Mouse (Mus musculus) liver, embryonic 12.5 days (tissue): ENCODE results near the gene Kirrel3. TPM values are rescaled to one million over a fixed set of nuclear protein-coding genes. Genes with fewer than 3 reads are reported as not detected.

ENCODE experiments used
- ATAC-seq: fragments of 200-750 bp; cut with Nextera tagmentation; 2 replicates; pipeline ENCODE4 v1.8.0; 2017; ENCODE audit warnings: moderate number of reproducible peaks, mild to moderate bottlenecking, moderate library complexity
- H3K27ac ChIP-seq: fragments of 300-500 bp; sonication (generic); 2 replicates; pipeline ENCODE4 v1.5.1; 2016; ENCODE audit warnings: mild to moderate bottlenecking
- H3K27me3 ChIP-seq: fragments of 300-500 bp; sonication (generic); replicated peaks from 2 replicates; pipeline ENCODE4 v1.6.1; 2016; ENCODE audit warnings: mild to moderate bottlenecking, moderate library complexity
- H3K36me3 ChIP-seq: fragments of 300-500 bp; sonication (generic); 2 replicates; pipeline ENCODE4 v1.6.1; 2016; ENCODE audit warnings: mild to moderate bottlenecking, moderate library complexity
- H3K4me1 ChIP-seq: fragments of 300-500 bp; sonication (generic); 2 replicates; pipeline ENCODE4 v1.6.1; 2016
- H3K4me2 ChIP-seq: fragments of 300-500 bp; sonication (generic); 2 replicates; pipeline ENCODE4 v1.6.1; 2016; ENCODE audit warnings: mild to moderate bottlenecking, moderate library complexity
- H3K4me3 ChIP-seq: fragments of 300-500 bp; sonication (generic); 2 replicates; pipeline ENCODE4 v1.5.1; 2016; ENCODE audit warnings: mild to moderate bottlenecking, moderate library complexity
- H3K9ac ChIP-seq: fragments of 300-500 bp; sonication (generic); 2 replicates; pipeline ENCODE4 v1.6.1; 2016; ENCODE audit warnings: mild to moderate bottlenecking, moderate library complexity
- H3K9me3 ChIP-seq: fragments of 300-500 bp; sonication (generic); replicated peaks from 2 replicates; pipeline ENCODE4 v1.6.1; 2016; ENCODE audit warnings: mild to moderate bottlenecking, moderate library complexity
- WGBS: fragments of 180-500 bp; shearing (Covaris S2); methylation state at CpG from one replicate; pipeline ENCODE4 v1.1.7; 2016; ENCODE audit not compliant: insufficient replicate concordance; 5-methylcytosine and 5-hydroxymethylcytosine counted together
- polyA plus RNA-seq: library from polyadenylated mRNA; unstranded; fragments of >200 nt; fragmentation: Nextera tagmentation; extraction: Ambion mirVana; gene quantifications from 2 replicates; pipeline ENCODE4 v1.2.1, GENCODE M21; 2016

Gene Kirrel3
- polyA plus RNA-seq, 1 experiment from 2014 or later, result 0.46 TPM

DNA sequence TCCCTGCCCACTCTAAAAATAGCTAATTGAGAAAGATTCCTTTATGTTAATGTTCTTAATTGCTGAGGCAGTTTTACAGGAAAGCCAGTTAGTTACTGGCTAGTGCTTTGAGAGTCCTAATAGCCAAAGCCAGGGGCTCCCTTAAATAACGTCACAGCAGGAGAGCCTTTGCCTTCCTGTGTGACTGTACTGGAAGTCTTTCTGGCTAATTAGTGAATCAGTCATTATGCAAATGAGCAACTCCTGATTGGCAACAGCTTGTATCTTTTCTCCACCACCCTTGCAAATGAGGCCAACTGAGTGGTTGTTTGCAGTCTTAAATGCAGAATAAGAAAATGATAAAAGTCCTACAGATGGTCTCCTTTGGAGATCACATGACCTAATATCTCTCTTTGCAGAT, 226.3 kb downstream of the Kirrel3 start:
- H3K27me3 ChIP-seq, result peaks cover 7% of the 10 kb centered on the region; the same call in 1 of the 2 replicates
- WGBS, result 17% methylated on average over 1 of the region's 1 CpGs
- H3K27ac ChIP-seq, result no peak overlapping the region
- no peak overlapping the region for H3K9ac ChIP-seq
- H3K36me3 ChIP-seq, result no peaks in the 10 kb centered on the region
- H3K4me2 ChIP-seq, result no peak overlapping the region
- H3K4me3 ChIP-seq, result no peak overlapping the region
- ATAC-seq, result no peak
- no peaks in the 10 kb centered on the region for H3K9me3 ChIP-seq
- no peaks in the 10 kb centered on the region for H3K4me1 ChIP-seq

DNA sequence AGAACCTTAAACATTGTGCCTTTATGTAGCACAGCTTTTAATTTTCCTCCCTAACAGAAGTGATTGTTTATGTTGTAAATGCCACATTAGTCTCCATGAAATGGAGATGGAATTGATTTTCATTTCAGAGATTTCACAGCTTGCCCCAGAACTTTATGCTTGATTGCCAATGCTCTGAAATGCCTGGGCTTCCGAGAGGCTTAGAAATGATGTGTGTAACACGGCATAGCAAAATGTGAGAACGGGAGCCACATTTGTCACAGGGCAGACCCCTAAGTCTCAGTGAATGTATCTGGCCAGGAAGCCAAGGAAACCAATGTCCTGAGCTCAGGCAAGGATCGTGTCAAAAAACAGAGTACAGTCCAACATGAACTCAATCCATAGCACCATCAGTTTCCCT, 227.3 kb downstream of the Kirrel3 start:
- H3K9me3 ChIP-seq, result no peaks in the 10 kb centered on the region
- 68% methylated on average over 4 of the region's 4 CpGs for WGBS
- no peak overlapping the region for H3K4me2 ChIP-seq
- H3K27me3 ChIP-seq, result peaks cover 7% of the 10 kb centered on the region; the same call in 1 of the 2 replicates
- no peaks in the 10 kb centered on the region for H3K36me3 ChIP-seq
- ATAC-seq, result no peak
- H3K9ac ChIP-seq, result no peak overlapping the region
- H3K4me1 ChIP-seq, result no peaks in the 10 kb centered on the region
- H3K4me3 ChIP-seq, result no peak overlapping the region
- H3K27ac ChIP-seq, result no peak overlapping the region

- H3K4me2 ChIP-seq, result no peak overlapping the region
- no peak for ATAC-seq
- 66% methylated on average over 4 of the region's 4 CpGs for WGBS
These were observed 227.8 kb downstream of the Kirrel3 start for GRCm38 (mm10) chr9:34713462-34713926.

GRCm38 (mm10) chr9:34714996-34715619, 229.4 kb downstream of the Kirrel3 start:
- no peak overlapping the region for H3K27ac ChIP-seq
- H3K36me3 ChIP-seq, result no peaks in the 10 kb centered on the region
- ATAC-seq, result no peak
- 48% methylated on average over 3 of the region's 3 CpGs for WGBS
- no peak overlapping the region for H3K9ac ChIP-seq
- no peaks in the 10 kb centered on the region for H3K9me3 ChIP-seq
- H3K27me3 ChIP-seq, result peaks cover 7% of the 10 kb centered on the region; the same call in 1 of the 2 replicates
- no peak overlapping the region for H3K4me2 ChIP-seq
- no peak overlapping the region for H3K4me3 ChIP-seq
- H3K4me1 ChIP-seq, result no peaks in the 10 kb centered on the region

More at GRCm38 (mm10) chr9:34713462-34713926, 227.8 kb downstream of the Kirrel3 start:
- peaks cover 7% of the 10 kb centered on the region; the same call in 1 of the 2 replicates for H3K27me3 ChIP-seq
- no peaks in the 10 kb centered on the region for H3K4me1 ChIP-seq
- H3K9me3 ChIP-seq, result no peaks in the 10 kb centered on the region
- H3K9ac ChIP-seq, result no peak overlapping the region
- H3K4me3 ChIP-seq, result no peak overlapping the region
- H3K36me3 ChIP-seq, result no peaks in the 10 kb centered on the region
- no peak overlapping the region for H3K27ac ChIP-seq

- Histone ChIP-seq H3K9me3 (no peaks in the 10 kb centered on the region), H3K4me1 (no peaks in the 10 kb centered on the region), H3K27me3 (peaks cover 7% of the 10 kb centered on the region; the same call in 1 of the 2 replicates), H3K4me2 (no peak overlapping the region), H3K4me3 (no peak overlapping the region), H3K9ac (no peak overlapping the region), H3K36me3 (no peaks in the 10 kb centered on the region), H3K27ac (no peak overlapping the region)
- no peak for ATAC-seq
- WGBS, result 55% methylated on average over 2 of the region's 2 CpGs
These were observed 230.8 kb downstream of the Kirrel3 start for GRCm38 (mm10) chr9:34716476-34716875.

- Histone ChIP-seq H3K9ac (no peak overlapping the region), H3K4me3 (no peak overlapping the region), H3K4me1 (no peaks in the 10 kb centered on the region), H3K27me3 (no peaks in the 10 kb centered on the region), H3K27ac (no peak overlapping the region), H3K4me2 (no peak overlapping the region), H3K9me3 (no peaks in the 10 kb centered on the region), H3K36me3 (no peaks in the 10 kb centered on the region)
- ATAC-seq, result no peak
- WGBS, result 40% methylated on average over 6 of the region's 6 CpGs
These were observed 235.9 kb downstream of the Kirrel3 start for GRCm38 (mm10) chr9:34721478-34722197.

GRCm38 (mm10) chr9:34722198-34722550, 236.5 kb downstream of the Kirrel3 start:
- Histone ChIP-seq H3K9ac (no peak overlapping the region), H3K9me3 (no peaks in the 10 kb centered on the region), H3K27me3 (no peaks in the 10 kb centered on the region), H3K36me3 (no peaks in the 10 kb centered on the region), H3K4me1 (no peaks in the 10 kb centered on the region), H3K4me3 (no peak overlapping the region), H3K27ac (no peak overlapping the region), H3K4me2 (no peak overlapping the region)
- no peak for ATAC-seq
- 54% methylated on average over 5 of the region's 5 CpGs for WGBS

DNA sequence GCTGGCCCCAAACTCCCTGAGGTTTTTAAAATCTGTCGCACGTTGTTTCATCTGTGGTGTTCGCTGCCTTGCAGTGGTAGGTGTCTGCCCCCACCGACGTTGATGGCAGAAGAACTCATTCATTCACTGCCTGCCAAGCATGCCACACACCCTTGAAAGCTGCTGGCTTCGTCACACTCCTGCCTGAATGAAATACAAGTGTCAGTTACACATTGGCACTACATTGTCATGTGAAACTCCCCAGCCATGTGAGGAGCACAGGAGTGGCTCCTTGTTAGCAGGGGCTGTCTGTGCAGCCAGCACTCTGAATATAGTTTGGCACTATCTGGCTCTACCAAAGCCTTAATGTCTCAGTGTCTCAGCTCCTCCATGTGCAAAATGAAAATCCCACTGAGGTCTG, 246.8 kb downstream of the Kirrel3 start:
- WGBS, result 58% methylated on average over 6 of the region's 6 CpGs
- H3K4me1 ChIP-seq, result no peaks in the 10 kb centered on the region
- H3K27me3 ChIP-seq, result no peaks in the 10 kb centered on the region
- no peak overlapping the region for H3K4me3 ChIP-seq
- H3K36me3 ChIP-seq, result no peaks in the 10 kb centered on the region
- no peak overlapping the region for H3K9ac ChIP-seq
- no peaks in the 10 kb centered on the region for H3K9me3 ChIP-seq
- no peak overlapping the region for H3K4me2 ChIP-seq
- ATAC-seq, result no peak
- H3K27ac ChIP-seq, result no peak overlapping the region

GRCm38 (mm10) chr9:34733579-34733978, 247.9 kb downstream of the Kirrel3 start:
- ATAC-seq, result no peak
- H3K27me3 ChIP-seq, result no peaks in the 10 kb centered on the region
- H3K4me3 ChIP-seq, result no peak overlapping the region
- WGBS, result 44% methylated on average over 6 of the region's 6 CpGs
- H3K36me3 ChIP-seq, result no peaks in the 10 kb centered on the region
- H3K27ac ChIP-seq, result no peak overlapping the region
- H3K9ac ChIP-seq, result no peak overlapping the region
- H3K4me1 ChIP-seq, result no peaks in the 10 kb centered on the region
- H3K9me3 ChIP-seq, result no peaks in the 10 kb centered on the region
- H3K4me2 ChIP-seq, result no peak overlapping the region

GRCm38 (mm10) chr9:34734991-34735390, 249.3 kb downstream of the Kirrel3 start:
- Histone ChIP-seq H3K36me3 (no peaks in the 10 kb centered on the region), H3K4me2 (no peak overlapping the region), H3K9ac (no peak overlapping the region), H3K9me3 (no peaks in the 10 kb centered on the region), H3K27ac (no peak overlapping the region), H3K4me3 (no peak overlapping the region), H3K4me1 (no peaks in the 10 kb centered on the region), H3K27me3 (no peaks in the 10 kb centered on the region)
- no peak for ATAC-seq
- 60% methylated on average over 4 of the region's 4 CpGs for WGBS

DNA sequence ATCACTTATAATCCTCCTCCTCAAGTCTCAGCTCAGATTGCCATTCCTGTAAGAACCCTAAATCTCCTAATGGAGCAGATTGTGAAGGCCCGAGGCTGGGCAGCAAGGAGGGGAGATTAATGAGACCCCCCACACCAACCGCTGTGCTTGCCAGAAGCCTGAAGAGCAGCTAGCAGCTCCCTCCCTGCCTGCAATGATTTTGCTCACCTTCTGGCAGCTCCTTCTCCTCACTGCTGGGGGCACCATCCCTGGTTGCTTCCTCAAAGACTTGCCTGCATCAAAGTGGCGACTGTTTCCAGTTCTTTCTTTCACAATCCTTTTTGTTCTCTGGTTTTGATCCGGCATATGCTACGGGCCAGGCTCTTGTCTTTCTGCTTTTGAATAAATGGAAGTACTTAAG, 253.7 kb downstream of the Kirrel3 start:
- Histone ChIP-seq H3K4me1 (no peaks in the 10 kb centered on the region), H3K36me3 (no peaks in the 10 kb centered on the region), H3K27ac (no peak overlapping the region), H3K4me2 (no peak overlapping the region), H3K4me3 (no peak overlapping the region), H3K27me3 (no peaks in the 10 kb centered on the region; the same call in 1 of the 2 replicates), H3K9ac (no peak overlapping the region), H3K9me3 (no peaks in the 10 kb centered on the region)
- WGBS, result 39% methylated on average over 5 of the region's 5 CpGs
- no peak for ATAC-seq

DNA sequence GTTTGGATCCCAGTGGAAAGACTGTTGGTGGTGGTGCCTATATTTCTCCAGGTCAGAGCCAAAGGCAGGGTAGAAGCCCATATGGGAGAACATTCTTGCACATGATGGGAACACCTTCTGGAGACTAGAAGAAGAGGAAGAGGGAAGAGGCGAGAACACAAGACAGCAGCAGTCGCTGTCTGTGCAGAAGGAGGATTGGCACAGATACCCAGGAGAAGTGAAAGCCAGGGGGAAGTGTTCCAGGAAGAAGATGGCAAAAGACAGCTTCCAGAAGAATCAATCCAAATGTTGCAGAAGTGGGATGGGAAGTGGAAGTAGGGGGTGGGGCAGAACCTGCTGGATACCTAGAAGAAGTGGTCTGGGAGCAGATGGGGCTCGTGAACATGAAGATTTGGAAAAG, 255.1 kb downstream of the Kirrel3 start:
- Histone ChIP-seq H3K4me3 (no peak overlapping the region), H3K27ac (no peak overlapping the region), H3K4me1 (no peaks in the 10 kb centered on the region), H3K36me3 (no peaks in the 10 kb centered on the region), H3K9ac (no peak overlapping the region), H3K27me3 (no peaks in the 10 kb centered on the region; the same call in 1 of the 2 replicates), H3K9me3 (no peaks in the 10 kb centered on the region), H3K4me2 (no peak overlapping the region)
- WGBS, result 58% methylated on average over 3 of the region's 3 CpGs
- no peak for ATAC-seq
